Mouse (Mus musculus) lung, postnatal 0 days (tissue): Measurements from ENCODE around the gene Mex3d.

Experiments used
- CTCF ChIP-seq: IDR thresholded peaks from 2 replicates; pipeline ENCODE4 v1.5.1; 2016; ENCODE audit warnings: antibody characterized with exemption, mild to moderate bottlenecking
- EP300 ChIP-seq: IDR thresholded peaks from 2 replicates; pipeline ENCODE4 v1.6.1; 2016; ENCODE audit warnings: antibody characterized with exemption, mild to moderate bottlenecking, control low read depth

GRCm38 (mm10) chr10:80344131-80344661 lies 43.3 kb downstream of the Mex3d start:
- TF ChIP-seq EP300: no peak
- TF ChIP-seq CTCF: no peak
